Mouse (Mus musculus) thymus, adult 2 months (tissue): ENCODE results near the gene Cyp51.

ENCODE experiments used
- CTCF ChIP-seq: fragments of 200-500 bp; IDR thresholded peaks from 2 replicates; pipeline ENCODE4 v1.5.1; 2012; ENCODE audit warnings: mild to moderate bottlenecking, control low read depth, low read length, moderate library complexity, borderline replicate concordance; ENCODE audit not compliant: control insufficient read depth, poor library complexity, insufficient read depth; ENCODE audit errors: extremely low read depth
- POLR2A ChIP-seq: fragments of 200-500 bp; IDR thresholded peaks from 2 replicates; pipeline ENCODE4 v1.6.1; 2012; ENCODE audit warnings: mild to moderate bottlenecking, low read length, control low read depth, moderate library complexity; ENCODE audit not compliant: control insufficient read depth, poor library complexity, insufficient read depth; ENCODE audit errors: extremely low read depth

- no peak for TF ChIP-seq POLR2A
- no peak for TF ChIP-seq CTCF
These were observed at the start of gene Cyp51 for GRCm38 (mm10) chr5:4104341-4105040.
